Mouse (Mus musculus) heart, adult 18-20 months (tissue): ENCODE measurements around the gene Kmt2b. TPM values are rescaled to one million over a fixed set of nuclear protein-coding genes. Genes with fewer than 3 reads are reported as not detected.

Source experiments
- DNase-seq, 2 experiments: peaks; one replicate each; pipeline ENCODE4 v3.0.0; 2021 to 2022; ENCODE audit warnings: mixed read lengths in 1 of 2
- total RNA-seq, 2 experiments: library from RNA; stranded (reverse); gene quantifications; 2 replicates each; pipeline ENCODE4 v1.2.3; 2021

Kmt2b gene
- total RNA-seq, 2 experiments from 2014 or later: 13.6 to 18.3 TPM

- no peak for DNase-seq
These were observed 22.5 kb downstream of the Kmt2b start for GRCm38 (mm10) chr7:30566033-30566432.

- DNase-seq: no peak
These were observed 23.5 kb downstream of the Kmt2b start, which contains the start of gene Igflr1 for GRCm38 (mm10) chr7:30564970-30565571. TSS of gene Igflr1 (plus strand) at chr7:30565427.

GRCm38 (mm10) chr7:30563906-30564280 lies 24.6 kb downstream of the Kmt2b start:
- DNase-seq: no peak

GRCm38 (mm10) chr7:30563117-30563905 lies 25.2 kb downstream of the Kmt2b start, which contains the start of the genes U2af1l4, Gm49396 and Psenen:
TSS of gene U2af1l4 (plus strand) at chr7:30563301.
TSS of gene Gm49396 (plus strand) at chr7:30563344.
TSS of gene Psenen (minus strand) at chr7:30563627.
- DNase-seq: peak; percentile 97 to 98

GRCm38 (mm10) chr7:30562526-30563116 lies 25.9 kb downstream of the Kmt2b start:
- DNase-seq: no peak

- DNase-seq: no peak
These were observed 28.2 kb downstream of the Kmt2b start for GRCm38 (mm10) chr7:30560296-30560695.

- DNase-seq: peak; percentile 96 to 99
These were observed 29.0 kb downstream of the Kmt2b start, which contains the start of gene Lin37 for GRCm38 (mm10) chr7:30559443-30559954. TSS of gene Lin37 (minus strand) at chr7:30559838.

- DNase-seq: no peak
These were observed 29.7 kb downstream of the Kmt2b start for GRCm38 (mm10) chr7:30558656-30559442.

GRCm38 (mm10) chr7:30557901-30558514 lies 30.5 kb downstream of the Kmt2b start:
- no peak for DNase-seq

- no peak for DNase-seq
These were observed 31.5 kb downstream of the Kmt2b start for GRCm38 (mm10) chr7:30556894-30557536.

- DNase-seq: peak in 1 of 2 experiments; percentile 33
These were observed 34.5 kb downstream of the Kmt2b start for GRCm38 (mm10) chr7:30553810-30554584.

- DNase-seq: peak; percentile 79 to 80
These were observed 35.4 kb downstream of the Kmt2b start for GRCm38 (mm10) chr7:30553021-30553589.

GRCm38 (mm10) chr7:30552102-30553020 lies 36.2 kb downstream of the Kmt2b start, which contains the start of the genes Hspb6 and Proser3:
TSS of gene Hspb6 (plus strand) at chr7:30552178.
TSS of gene Proser3 (minus strand) at chr7:30552299.
- peak; percentile 99 for DNase-seq

- DNase-seq: no peak
These were observed 37.0 kb downstream of the Kmt2b start for GRCm38 (mm10) chr7:30551445-30552101.

- no peak for DNase-seq
These were observed 37.9 kb downstream of the Kmt2b start for GRCm38 (mm10) chr7:30550603-30551002.

GRCm38 (mm10) chr7:30549880-30550279 lies 38.6 kb downstream of the Kmt2b start:
- DNase-seq: no peak

- DNase-seq: no peak
These were observed 44.2 kb downstream of the Kmt2b start for GRCm38 (mm10) chr7:30544327-30544726.

GRCm38 (mm10) chr7:30540572-30540971 lies 48.0 kb downstream of the Kmt2b start:
- no peak for DNase-seq
